Mouse (Mus musculus) adrenal gland, postnatal 36 days (tissue): ENCODE data around the gene Usp6nl. TPM values are rescaled to one million over a fixed set of nuclear protein-coding genes. Genes with fewer than 3 reads are reported as not detected.

Experiments
- DNase-seq, 2 experiments: peaks; one replicate each; pipeline ENCODE4 v3.0.0; 2021; ENCODE audit warnings: mixed read lengths in 1 of 2
- total RNA-seq, 2 experiments: library from RNA; stranded (reverse); gene quantifications; 2 replicates each; pipeline ENCODE4 v1.2.3; 2021

Usp6nl gene
- total RNA-seq, 2 experiments from 2014 or later = 31.6 to 33.6 TPM

- no peak for DNase-seq
Observed at GRCm38 (mm10) chr2:6413723-6414122, 91.3 kb downstream of the Usp6nl start.

GRCm38 (mm10) chr2:6414400-6414799 is 91.9 kb downstream of the Usp6nl start:
- DNase-seq = no peak

GRCm38 (mm10) chr2:6417158-6417557 is 94.7 kb downstream of the Usp6nl start:
- DNase-seq = no peak

DNA sequence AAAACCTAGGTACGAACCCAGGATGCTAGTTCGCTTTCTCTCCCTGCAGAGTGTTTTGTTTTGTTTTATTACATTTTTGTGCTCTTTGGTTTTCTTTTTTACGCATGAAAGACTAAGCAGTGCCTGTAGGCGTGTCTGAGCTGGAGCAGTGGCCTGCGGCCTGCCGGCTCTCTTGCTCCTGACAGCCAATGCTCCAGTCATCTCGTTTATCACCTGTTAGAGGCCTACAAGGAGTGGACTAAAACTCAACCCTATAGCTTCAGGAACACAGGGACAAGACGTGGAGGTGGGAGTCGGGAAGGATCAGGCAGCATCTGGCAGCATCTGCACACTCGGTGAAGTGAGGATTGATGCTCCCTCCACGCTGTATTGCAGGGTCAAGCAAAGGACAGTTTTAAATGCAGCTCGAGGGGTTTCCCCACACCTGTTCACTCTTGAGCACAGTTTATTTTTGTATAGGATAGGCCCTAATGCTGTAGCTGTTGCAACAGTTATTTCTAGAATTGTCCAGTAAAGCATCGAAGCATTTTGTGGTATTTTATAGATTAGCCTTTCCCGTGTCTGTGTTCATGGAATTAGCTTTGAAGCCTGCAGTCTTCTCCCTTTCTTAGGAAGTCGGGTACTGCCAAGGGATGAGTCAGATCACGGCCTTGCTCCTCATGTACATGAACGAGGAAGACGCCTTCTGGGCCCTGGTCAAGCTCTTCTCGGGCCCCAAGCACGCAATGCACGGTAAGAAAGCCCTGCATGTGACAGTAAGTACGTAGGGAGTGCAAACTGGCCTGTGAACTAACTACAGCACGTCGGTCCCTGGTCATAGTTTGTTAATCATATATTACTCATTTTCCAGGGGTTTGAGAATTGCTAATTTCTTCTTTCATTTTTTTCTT is 101.4 kb downstream of the Usp6nl start:
- peak; percentile 40 to 52 for DNase-seq

DNA sequence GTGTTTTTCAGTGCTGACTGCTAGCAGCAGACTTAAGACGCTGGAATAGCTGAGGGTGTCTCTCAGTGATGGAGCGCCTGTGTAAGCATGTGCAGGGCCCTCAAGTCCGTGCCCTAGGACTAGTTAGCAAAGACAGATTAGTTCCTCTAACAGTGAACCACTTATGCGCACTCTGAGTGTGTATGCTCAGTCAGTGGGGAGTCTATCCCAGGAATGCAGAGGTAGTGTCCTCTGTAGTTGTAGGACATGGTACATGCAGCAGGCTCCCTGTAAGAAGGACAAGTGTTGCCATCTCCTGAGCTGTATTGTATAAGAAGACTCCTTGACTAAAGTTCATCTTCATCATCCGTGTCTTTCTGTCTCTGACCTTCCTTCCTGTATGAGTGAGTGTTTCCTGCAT is 102.4 kb downstream of the Usp6nl start:
- no peak for DNase-seq

DNA sequence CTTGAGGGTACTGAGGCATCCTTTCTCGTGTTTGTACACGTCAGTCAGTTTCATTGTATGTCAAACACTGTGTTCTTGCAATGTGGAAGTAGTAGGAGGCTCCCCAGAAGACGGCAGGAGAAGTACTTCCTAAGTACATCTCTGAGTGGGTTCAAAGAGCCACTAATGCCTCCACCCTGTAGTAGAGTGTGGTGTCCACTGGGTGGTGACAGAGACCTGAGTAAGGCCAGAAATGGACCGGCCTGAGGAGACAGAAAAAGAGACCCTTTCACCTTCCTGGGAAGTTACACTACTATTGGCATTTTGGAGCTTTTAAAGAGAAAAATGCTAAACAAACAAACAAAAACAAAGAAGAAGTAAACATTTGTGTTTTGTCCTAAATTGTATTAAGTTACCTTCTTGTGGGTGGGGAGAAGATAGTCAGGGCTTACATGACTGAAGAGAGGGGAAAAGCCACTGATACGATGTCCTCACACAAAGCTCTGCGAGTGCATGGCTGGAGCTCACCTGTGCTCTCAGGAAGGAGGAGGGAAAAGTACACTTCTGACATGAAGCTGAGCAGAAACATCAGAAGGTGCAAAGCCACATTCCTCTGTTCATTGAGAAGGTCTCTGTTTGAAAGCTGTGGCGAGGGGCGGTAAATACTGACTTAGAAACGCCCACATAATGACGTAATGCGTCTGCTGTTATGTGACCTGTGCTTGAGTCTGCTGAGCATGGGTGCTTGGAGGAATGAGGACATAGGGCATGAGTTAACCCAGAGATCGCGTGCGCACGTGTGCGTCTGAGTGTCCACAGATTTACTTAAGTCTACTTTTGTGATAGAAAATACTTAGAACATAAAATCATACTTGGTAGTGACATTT is 113.9 kb downstream of the Usp6nl start:
- DNase-seq = peak; percentile 29 to 44

DNA sequence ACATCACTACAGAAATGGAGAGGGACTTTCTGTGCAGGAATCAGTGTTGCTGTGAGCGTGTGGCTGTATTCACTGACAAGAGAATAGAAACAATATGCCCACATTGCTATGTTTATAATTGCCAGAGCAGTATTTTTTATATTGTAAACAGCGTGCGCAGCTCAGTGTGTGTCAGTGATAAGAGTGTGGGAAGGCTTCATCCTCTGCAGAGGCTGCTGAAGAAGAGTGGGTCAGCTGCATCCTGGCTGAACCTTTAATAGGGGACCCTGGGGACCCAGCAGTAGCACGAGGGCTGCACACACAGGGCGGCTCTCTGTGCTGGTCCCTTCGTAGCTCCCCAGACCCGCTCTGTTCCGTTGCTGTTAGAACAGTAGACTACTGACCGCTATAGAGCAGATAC is 119.2 kb downstream of the Usp6nl start:
- no peak for DNase-seq

- DNase-seq = no peak
Observed at GRCm38 (mm10) chr2:6442302-6442701, 119.8 kb downstream of the Usp6nl start.

GRCm38 (mm10) chr2:6444015-6444414 is 121.5 kb downstream of the Usp6nl start:
- DNase-seq = no peak

DNA sequence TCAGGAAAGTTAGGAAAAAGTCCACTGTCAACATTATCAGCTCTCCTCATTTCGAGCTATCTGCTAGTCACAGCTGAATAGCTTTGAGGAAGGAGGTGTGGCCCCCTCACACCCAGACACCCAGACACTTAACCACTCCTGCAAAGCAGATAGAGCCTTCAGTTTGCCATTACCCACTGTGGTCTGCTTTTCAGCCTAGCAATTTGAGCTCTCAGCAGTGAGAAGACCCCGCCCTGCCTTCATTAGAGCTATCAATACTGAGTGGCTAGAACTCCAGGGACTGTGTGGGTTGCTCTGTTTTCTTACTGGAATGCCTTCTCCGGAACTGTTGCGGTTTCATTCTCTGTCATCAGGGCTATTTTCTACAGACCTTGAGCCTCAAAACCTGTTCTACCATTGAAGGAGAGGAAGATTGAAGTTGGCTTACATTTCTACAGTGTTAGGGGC is 122.3 kb downstream of the Usp6nl start:
- no peak for DNase-seq

- DNase-seq = no peak
Observed at GRCm38 (mm10) chr2:6445858-6446257, 123.4 kb downstream of the Usp6nl start.

GRCm38 (mm10) chr2:6448880-6449279 is 126.4 kb downstream of the Usp6nl start:
- DNase-seq = no peak

DNA sequence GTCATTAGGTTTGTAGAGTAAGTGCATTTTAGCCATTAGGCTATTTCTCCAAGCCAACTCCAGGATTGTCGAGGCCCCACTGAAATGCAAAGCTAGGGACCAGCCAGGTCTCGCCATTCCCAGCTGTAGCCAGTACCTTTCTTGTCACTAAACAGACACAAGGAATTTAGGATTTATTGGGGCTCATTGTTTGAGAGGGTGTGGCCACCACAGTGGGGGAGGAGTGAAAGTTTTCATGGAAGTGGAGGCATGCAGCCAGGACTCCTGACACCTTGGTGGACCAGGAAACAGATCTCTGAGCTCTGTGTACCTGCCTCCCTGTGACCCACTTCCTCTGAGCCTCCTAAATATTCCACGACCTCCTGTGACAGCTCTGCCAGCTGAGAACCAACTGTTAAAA is 127.2 kb downstream of the Usp6nl start:
- DNase-seq = no peak

- no peak for DNase-seq
Observed at GRCm38 (mm10) chr2:6450544-6450943, 128.1 kb downstream of the Usp6nl start.

GRCm38 (mm10) chr2:6454941-6455516 is 132.6 kb downstream of the Usp6nl start:
- DNase-seq = no peak

DNA sequence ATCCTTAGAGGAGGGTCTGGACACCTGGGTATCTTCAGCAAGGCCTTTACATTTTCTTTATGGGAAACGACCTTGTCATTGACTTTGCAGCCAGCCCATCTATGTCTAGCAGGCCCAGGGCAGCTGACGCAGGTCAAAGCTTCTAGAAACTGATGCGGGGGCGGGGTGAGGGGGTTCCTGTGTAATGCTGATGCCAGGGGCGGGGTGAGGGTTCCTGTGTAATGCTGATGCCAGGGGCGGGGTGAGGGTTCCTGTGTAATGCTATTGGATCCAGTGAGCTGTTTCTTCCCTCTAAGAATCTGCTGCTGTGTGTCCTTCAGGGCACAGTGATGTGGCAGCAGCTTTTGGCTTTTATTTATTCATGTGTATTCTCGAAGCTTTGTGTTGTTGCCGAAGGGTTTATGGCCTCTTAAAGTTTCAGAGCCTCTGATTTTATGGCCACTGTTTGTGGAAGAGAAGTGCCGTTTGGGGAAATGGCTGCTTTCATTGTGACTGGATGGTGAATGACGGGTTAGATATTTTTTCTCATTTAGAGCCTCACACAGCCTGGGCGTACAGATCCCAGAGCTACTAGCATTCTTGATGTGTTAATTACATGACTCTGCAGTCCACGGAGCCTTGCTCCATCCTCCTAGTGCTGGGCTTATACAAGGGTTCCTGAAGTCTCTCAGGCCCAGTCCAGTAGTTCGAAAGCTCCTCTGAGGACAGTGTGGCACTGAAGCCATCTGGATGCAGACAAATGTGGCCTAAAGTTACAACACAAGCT is 137.0 kb downstream of the Usp6nl start:
- DNase-seq = no peak

DNA sequence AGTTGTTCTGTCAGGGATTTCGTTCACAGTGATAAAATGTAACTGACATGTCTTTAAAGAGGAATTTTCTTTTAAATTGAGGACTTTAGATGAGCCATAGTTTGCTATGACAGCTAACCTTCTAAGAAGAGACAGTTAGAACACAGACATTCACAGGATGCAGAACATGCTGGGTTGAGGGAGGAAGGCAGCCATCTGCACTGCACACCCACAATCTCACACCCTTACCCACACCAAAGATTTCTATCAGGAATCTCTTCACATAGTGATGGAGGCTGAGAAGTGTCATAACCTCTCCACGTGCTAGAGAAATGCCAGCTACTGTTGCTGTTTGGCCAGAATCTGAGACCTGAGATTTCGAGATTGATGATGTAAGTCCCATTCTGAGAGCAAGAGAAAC is 139.8 kb downstream of the Usp6nl start:
- no peak for DNase-seq

GRCm38 (mm10) chr2:6463772-6464661 is 141.6 kb downstream of the Usp6nl start:
- peak; percentile 20 to 60 for DNase-seq

- no peak for DNase-seq
Observed at GRCm38 (mm10) chr2:6466396-6466795, 143.9 kb downstream of the Usp6nl start.

DNA sequence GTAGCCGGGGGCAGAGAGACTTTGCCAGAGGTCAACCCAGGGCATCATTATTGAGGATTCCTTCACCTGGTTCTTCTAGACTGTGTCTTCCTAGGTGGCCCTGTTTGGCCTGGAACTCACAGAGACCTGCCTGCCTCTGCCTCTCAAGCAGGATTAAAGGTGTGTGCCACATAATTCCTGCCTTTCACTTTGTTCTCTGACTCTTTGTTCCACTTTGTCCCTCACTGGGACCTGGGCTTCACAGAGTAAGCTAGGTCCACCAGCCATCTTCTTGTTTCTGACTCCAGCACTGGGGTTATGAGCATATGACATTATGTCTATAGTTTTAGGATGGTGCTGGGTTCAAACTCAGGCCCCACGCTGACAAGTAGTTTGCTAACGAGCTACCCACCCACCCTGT is 144.9 kb downstream of the Usp6nl start:
- no peak for DNase-seq

- DNase-seq = peak; percentile 77 to 82
Observed at GRCm38 (mm10) chr2:6469164-6469563, 146.7 kb downstream of the Usp6nl start.
